Mouse (Mus musculus): ENCODE data around the gene Gm15557.

- no peak for TF ChIP-seq MAX (IDR thresholded peaks at IDR 0.05; ENCODE audit: low read depth)
- no peak for TF ChIP-seq POLR2A (IDR thresholded peaks at IDR 0.05; ENCODE audit: insufficient read length, low read depth)
- TF ChIP-seq E2F4 (IDR thresholded peaks at IDR 0.05; ENCODE audit: insufficient read depth) = no peak
- no peak for TF ChIP-seq USF1 (IDR thresholded peaks at IDR 0.05; ENCODE audit: low read depth)
- TF ChIP-seq TCF12 (IDR thresholded peaks at IDR 0.05; ENCODE audit: insufficient read depth, poor library complexity, severe bottlenecking) = no peak
- no peak for TF ChIP-seq REST (IDR thresholded peaks at IDR 0.05; ENCODE audit: insufficient read depth, insufficient read length)
- TF ChIP-seq POLR2AphosphoS2 (IDR thresholded peaks at IDR 0.05; ENCODE audit: insufficient read length, low read depth) = no peak
- TF ChIP-seq TCF3 (IDR thresholded peaks at IDR 0.05; ENCODE audit: insufficient read length, low read depth) = no peak
Measured at GRCm38 (mm10) chr2:155895046-155895735, 45.3 kb upstream of the Gm15557 start.
